Mouse (Mus musculus): ENCODE data around the gene Sypl. TPM values are rescaled to one million over a fixed set of nuclear protein-coding genes. Genes with fewer than 3 reads are reported as not detected.

The Sypl gene
- polyA plus RNA-seq, 1 experiment from 2014 or later: 105 TPM

DNA sequence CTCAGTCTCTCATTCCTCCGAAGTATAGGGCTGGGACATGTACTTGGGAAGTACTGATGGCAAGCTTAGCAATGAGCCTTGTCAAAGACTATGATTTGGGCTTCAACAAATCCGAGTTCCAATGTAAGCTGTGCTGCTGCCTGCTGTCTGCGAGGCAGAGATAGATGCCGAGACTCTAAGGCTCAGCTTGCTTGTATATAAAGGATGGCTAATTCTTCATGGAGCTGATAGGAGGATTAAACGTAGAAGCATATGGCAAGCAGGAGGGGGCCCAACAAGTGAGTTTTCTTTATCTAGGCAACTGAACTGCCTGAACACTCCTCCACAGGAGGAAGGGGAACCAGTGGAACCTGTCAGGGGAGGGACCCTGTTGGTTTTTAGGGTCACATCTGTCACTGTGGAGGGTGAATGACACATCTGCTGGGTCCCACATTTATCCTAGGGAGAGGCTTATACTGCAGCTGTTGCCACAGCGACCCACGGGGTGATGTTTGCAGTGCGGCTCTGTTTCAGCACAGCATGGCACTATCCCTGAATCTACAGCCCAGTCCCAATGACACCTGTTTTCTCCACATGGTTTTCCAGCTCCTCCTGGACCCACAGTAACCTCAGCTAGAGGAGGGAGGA is 49.8 kb downstream of the Sypl start:
- H3K9me3 ChIP-seq (ENCODE audit: control insufficient read depth, low read length): no peaks in the 10 kb centered on the region
- 64% methylated on average over 8 of the region's 8 CpGs for WGBS
- H3K9ac ChIP-seq (ENCODE audit: low read length): no peak overlapping the region
- no peak for ATAC-seq (ENCODE audit: insufficient number of reproducible peaks, insufficient read depth, low FRiP score, low read depth)
- H3K36me3 ChIP-seq (ENCODE audit: control insufficient read depth, insufficient read depth, low read length): no peaks in the 10 kb centered on the region
- no peak overlapping the region for H3K4me2 ChIP-seq (ENCODE audit: low read length)
- H3K4me3 ChIP-seq (ENCODE audit: control insufficient read depth in 1 of 2, insufficient read depth in 1 of 2, low read depth in 1 of 2, low read length in 2 of 2): no peak overlapping the region
- H3K27ac ChIP-seq (replicated peaks in 1 of 2; ENCODE audit: control insufficient read depth in 1 of 2, insufficient read depth in 1 of 2, low read depth in 2 of 2, low read length in 2 of 2): no peak overlapping the region
- peaks cover under 1 to 3% of the 10 kb centered on the region in 2 experiments; a peak in 1 of 4 replicates for H3K4me1 ChIP-seq (ENCODE audit: control insufficient read depth in 2 of 2, insufficient read depth in 2 of 2, low read length in 2 of 2)
- H3K27me3 ChIP-seq (ENCODE audit: control insufficient read depth, insufficient read depth, low read length): no peaks in the 10 kb centered on the region

- no peak overlapping the region for H3K4me3 ChIP-seq (ENCODE audit: control insufficient read depth in 1 of 2, insufficient read depth in 1 of 2, low read depth in 1 of 2, low read length in 2 of 2)
- H3K4me1 ChIP-seq (ENCODE audit: control insufficient read depth in 2 of 2, insufficient read depth in 2 of 2, low read length in 2 of 2): peaks cover 3 to 5% of the 10 kb centered on the region in 2 experiments; a peak in 1 of 4 replicates
- no peak overlapping the region for H3K9ac ChIP-seq (ENCODE audit: low read length)
- no peaks in the 10 kb centered on the region for H3K36me3 ChIP-seq (ENCODE audit: control insufficient read depth, insufficient read depth, low read length)
- H3K4me2 ChIP-seq (ENCODE audit: low read length): no peak overlapping the region
- 79% methylated on average over 5 of the region's 5 CpGs for WGBS
- ATAC-seq (ENCODE audit: insufficient number of reproducible peaks, insufficient read depth, low FRiP score, low read depth): no peak
- H3K27ac ChIP-seq (replicated peaks in 1 of 2; ENCODE audit: control insufficient read depth in 1 of 2, insufficient read depth in 1 of 2, low read depth in 2 of 2, low read length in 2 of 2): no peak overlapping the region
- H3K27me3 ChIP-seq (ENCODE audit: control insufficient read depth, insufficient read depth, low read length): no peaks in the 10 kb centered on the region
- H3K9me3 ChIP-seq (ENCODE audit: control insufficient read depth, low read length): no peaks in the 10 kb centered on the region
These were observed 52.2 kb downstream of the Sypl start for GRCm38 (mm10) chr12:33005858-33006257.

GRCm38 (mm10) chr12:33007176-33007575 is 53.5 kb downstream of the Sypl start:
- Histone ChIP-seq H3K4me3 (ENCODE audit: control insufficient read depth in 1 of 2, insufficient read depth in 1 of 2, low read depth in 1 of 2, low read length in 2 of 2) (no peak overlapping the region), H3K4me1 (ENCODE audit: control insufficient read depth in 2 of 2, insufficient read depth in 2 of 2, low read length in 2 of 2) (peaks cover 3 to 5% of the 10 kb centered on the region in 2 experiments; a peak in 1 of 4 replicates), H3K4me2 (ENCODE audit: low read length) (no peak overlapping the region), H3K9ac (ENCODE audit: low read length) (no peak overlapping the region), H3K9me3 (ENCODE audit: control insufficient read depth, low read length) (no peaks in the 10 kb centered on the region), H3K27ac (replicated peaks in 1 of 2; ENCODE audit: control insufficient read depth in 1 of 2, insufficient read depth in 1 of 2, low read depth in 2 of 2, low read length in 2 of 2) (no peak overlapping the region), H3K36me3 (ENCODE audit: control insufficient read depth, insufficient read depth, low read length) (no peaks in the 10 kb centered on the region), H3K27me3 (ENCODE audit: control insufficient read depth, insufficient read depth, low read length) (no peaks in the 10 kb centered on the region)
- ATAC-seq (ENCODE audit: insufficient number of reproducible peaks, insufficient read depth, low FRiP score, low read depth): no peak
- WGBS: 90% methylated on average over 2 of the region's 2 CpGs

DNA sequence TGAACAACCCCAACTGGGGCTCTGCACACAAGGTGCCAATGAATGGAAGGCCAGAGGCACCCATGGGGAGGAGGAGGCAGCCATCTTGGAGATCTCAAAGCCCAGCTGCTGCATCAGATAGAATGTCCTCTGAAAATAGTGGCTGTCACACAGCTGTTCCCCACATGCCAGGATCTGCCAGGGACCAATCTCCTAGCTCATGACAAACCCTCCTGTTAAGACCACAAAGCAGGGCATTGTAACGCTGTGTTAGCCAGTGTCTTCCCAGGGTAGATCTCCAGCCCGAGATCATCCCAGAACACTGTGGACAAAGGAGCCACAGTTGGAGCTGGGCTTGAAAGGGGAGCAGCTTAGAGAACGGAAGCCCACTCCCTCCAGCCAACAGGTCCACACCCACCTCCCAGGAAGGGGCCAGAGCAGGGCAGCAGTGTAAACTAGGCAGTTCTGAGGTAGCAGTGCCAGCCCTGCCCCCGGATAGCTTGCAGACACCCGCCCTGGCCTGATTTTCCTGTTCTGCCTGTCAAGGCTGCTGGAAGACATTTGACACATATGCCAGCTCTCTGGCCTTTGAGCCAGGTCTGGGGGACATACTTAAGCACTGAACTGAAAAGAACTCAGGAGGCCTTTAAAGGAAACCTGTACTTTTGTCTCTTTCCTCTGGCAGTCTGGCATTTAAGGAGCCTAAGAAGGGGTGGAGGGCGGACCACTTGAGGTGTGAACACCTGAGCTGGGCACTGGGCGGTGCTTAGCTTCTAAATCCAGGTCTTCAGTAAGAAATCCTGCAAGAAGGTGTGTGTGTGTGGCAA is 54.8 kb downstream of the Sypl start:
- Histone ChIP-seq H3K36me3 (ENCODE audit: control insufficient read depth, insufficient read depth, low read length) (no peaks in the 10 kb centered on the region), H3K27me3 (ENCODE audit: control insufficient read depth, insufficient read depth, low read length) (no peaks in the 10 kb centered on the region), H3K4me1 (ENCODE audit: control insufficient read depth in 2 of 2, insufficient read depth in 2 of 2, low read length in 2 of 2) (peaks cover 3 to 5% of the 10 kb centered on the region in 2 experiments; a peak in 1 of 4 replicates), H3K27ac (replicated peaks in 1 of 2; ENCODE audit: control insufficient read depth in 1 of 2, insufficient read depth in 1 of 2, low read depth in 2 of 2, low read length in 2 of 2) (no peak overlapping the region), H3K9me3 (ENCODE audit: control insufficient read depth, low read length) (no peaks in the 10 kb centered on the region), H3K9ac (ENCODE audit: low read length) (no peak overlapping the region), H3K4me2 (ENCODE audit: low read length) (no peak overlapping the region), H3K4me3 (ENCODE audit: control insufficient read depth in 1 of 2, insufficient read depth in 1 of 2, low read depth in 1 of 2, low read length in 2 of 2) (no peak overlapping the region)
- 51% methylated on average over 7 of the region's 7 CpGs for WGBS
- no peak for ATAC-seq (ENCODE audit: insufficient number of reproducible peaks, insufficient read depth, low FRiP score, low read depth)

DNA sequence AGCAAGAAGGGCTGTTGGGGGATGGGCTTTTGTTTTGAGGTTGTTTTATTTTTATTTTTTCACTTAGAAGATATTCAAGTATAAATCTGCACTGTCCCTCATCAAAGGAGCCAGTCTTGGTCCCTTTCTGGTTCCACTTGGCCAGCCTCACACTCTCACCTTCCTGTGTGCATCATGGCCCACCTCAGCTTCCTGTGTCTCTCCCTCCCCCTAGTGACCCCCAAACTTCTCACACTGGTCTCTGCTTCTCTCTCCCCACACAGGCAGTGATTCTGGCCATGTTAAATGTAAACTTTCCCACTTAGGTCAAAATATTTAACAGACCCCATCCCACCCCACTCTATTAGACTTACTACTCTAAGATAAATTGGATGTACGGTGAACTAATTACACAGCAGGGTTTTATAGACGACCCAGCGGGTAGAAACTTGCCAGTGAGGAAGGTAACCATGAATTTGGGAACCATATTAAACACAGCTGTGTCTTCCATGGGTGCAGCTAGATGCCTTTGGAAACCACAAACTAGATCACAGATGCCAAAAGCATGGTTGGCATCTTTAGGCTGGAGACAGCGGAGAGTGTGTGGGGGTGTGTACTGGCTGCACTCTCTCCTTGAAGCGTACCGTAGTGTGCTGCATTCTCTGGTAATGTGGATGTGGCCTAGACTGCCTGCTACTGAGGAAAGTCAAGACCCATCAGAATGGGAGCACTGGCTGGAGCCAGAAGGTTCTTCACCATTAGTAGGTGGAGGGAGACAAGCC is 55.7 kb downstream of the Sypl start:
- H3K4me3 ChIP-seq (ENCODE audit: control insufficient read depth in 1 of 2, insufficient read depth in 1 of 2, low read depth in 1 of 2, low read length in 2 of 2): no peak overlapping the region
- H3K4me1 ChIP-seq (ENCODE audit: control insufficient read depth in 2 of 2, insufficient read depth in 2 of 2, low read length in 2 of 2): peaks cover 3 to 5% of the 10 kb centered on the region in 2 experiments; a peak in 1 of 4 replicates
- no peaks in the 10 kb centered on the region for H3K9me3 ChIP-seq (ENCODE audit: control insufficient read depth, low read length)
- ATAC-seq (ENCODE audit: insufficient number of reproducible peaks, insufficient read depth, low FRiP score, low read depth): no peak
- H3K4me2 ChIP-seq (ENCODE audit: low read length): no peak overlapping the region
- H3K27ac ChIP-seq (replicated peaks in 1 of 2; ENCODE audit: control insufficient read depth in 1 of 2, insufficient read depth in 1 of 2, low read depth in 2 of 2, low read length in 2 of 2): no peak overlapping the region
- WGBS: 86% methylated on average over 6 of the region's 6 CpGs
- H3K27me3 ChIP-seq (ENCODE audit: control insufficient read depth, insufficient read depth, low read length): no peaks in the 10 kb centered on the region
- no peak overlapping the region for H3K9ac ChIP-seq (ENCODE audit: low read length)
- no peaks in the 10 kb centered on the region for H3K36me3 ChIP-seq (ENCODE audit: control insufficient read depth, insufficient read depth, low read length)

- H3K4me3 ChIP-seq (ENCODE audit: control insufficient read depth in 1 of 2, insufficient read depth in 1 of 2, low read depth in 1 of 2, low read length in 2 of 2): no peak overlapping the region
- no peak overlapping the region for H3K27ac ChIP-seq (replicated peaks in 1 of 2; ENCODE audit: control insufficient read depth in 1 of 2, insufficient read depth in 1 of 2, low read depth in 2 of 2, low read length in 2 of 2)
- ATAC-seq (ENCODE audit: insufficient number of reproducible peaks, insufficient read depth, low FRiP score, low read depth): no peak
- H3K36me3 ChIP-seq (ENCODE audit: control insufficient read depth, insufficient read depth, low read length): no peaks in the 10 kb centered on the region
- no peaks in the 10 kb centered on the region for H3K9me3 ChIP-seq (ENCODE audit: control insufficient read depth, low read length)
- H3K4me1 ChIP-seq (ENCODE audit: control insufficient read depth in 2 of 2, insufficient read depth in 2 of 2, low read length in 2 of 2): peaks cover 3 to 5% of the 10 kb centered on the region in 2 experiments; a peak in 1 of 4 replicates
- no peak overlapping the region for H3K9ac ChIP-seq (ENCODE audit: low read length)
- H3K27me3 ChIP-seq (ENCODE audit: control insufficient read depth, insufficient read depth, low read length): 0 out of 2 replicates have a peak, but pooled peaks cover 1% of the 10 kb centered on the region
- WGBS: 25% methylated on average over 3 of the region's 3 CpGs
- H3K4me2 ChIP-seq (ENCODE audit: low read length): no peak overlapping the region
These were observed 56.3 kb downstream of the Sypl start for GRCm38 (mm10) chr12:33010026-33010425.

DNA sequence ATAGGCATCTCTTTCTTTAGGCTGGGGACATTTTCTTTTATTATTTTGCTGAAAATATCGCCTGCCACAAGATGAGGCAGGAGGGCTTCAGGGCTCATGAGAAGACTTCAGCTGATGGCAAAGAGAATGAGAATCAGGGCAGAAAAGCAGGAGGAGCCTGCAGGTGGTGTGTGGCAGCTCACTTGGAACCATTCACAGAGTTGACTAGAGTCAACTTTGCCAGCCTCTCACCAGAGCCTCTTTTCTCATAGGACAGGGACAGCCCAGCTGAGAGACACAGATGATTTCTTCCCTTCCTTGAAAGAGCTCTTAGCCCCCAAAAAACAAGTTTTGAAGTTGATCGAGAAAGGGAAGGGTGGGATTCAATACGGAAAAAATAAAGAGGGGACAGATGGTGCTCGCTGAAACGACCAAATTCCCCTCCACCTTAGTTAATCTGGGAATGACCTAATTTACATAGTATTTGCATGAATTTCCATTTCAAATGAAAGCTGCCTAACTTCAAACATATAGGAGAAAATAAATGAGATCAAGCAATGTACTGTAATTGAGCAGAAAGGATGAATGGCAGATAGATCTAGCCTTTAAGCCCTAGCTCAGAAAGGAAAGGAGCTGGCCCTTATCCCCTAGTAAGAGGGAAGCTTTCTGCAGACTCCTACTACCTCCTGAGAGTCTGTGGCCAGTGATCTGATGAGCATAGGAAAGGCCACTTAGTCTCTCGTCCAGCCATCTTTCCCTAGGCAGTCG is 60.5 kb downstream of the Sypl start:
- Histone ChIP-seq H3K27me3 (ENCODE audit: control insufficient read depth, insufficient read depth, low read length) (peaks cover 4% of the 10 kb centered on the region; the same call in 1 of the 2 replicates), H3K4me3 (ENCODE audit: control insufficient read depth in 1 of 2, insufficient read depth in 1 of 2, low read depth in 1 of 2, low read length in 2 of 2) (no peak overlapping the region), H3K4me1 (ENCODE audit: control insufficient read depth in 2 of 2, insufficient read depth in 2 of 2, low read length in 2 of 2) (no peaks in the 10 kb centered on the region), H3K27ac (replicated peaks in 1 of 2; ENCODE audit: control insufficient read depth in 1 of 2, insufficient read depth in 1 of 2, low read depth in 2 of 2, low read length in 2 of 2) (no peak overlapping the region), H3K4me2 (ENCODE audit: low read length) (no peak overlapping the region), H3K9me3 (ENCODE audit: control insufficient read depth, low read length) (no peaks in the 10 kb centered on the region), H3K36me3 (ENCODE audit: control insufficient read depth, insufficient read depth, low read length) (no peaks in the 10 kb centered on the region), H3K9ac (ENCODE audit: low read length) (no peak overlapping the region)
- no peak for ATAC-seq (ENCODE audit: insufficient number of reproducible peaks, insufficient read depth, low FRiP score, low read depth)
- WGBS: 51% methylated on average over 7 of the region's 7 CpGs
